Mouse (Mus musculus): ENCODE results near the gene St3gal6.

St3gal6 gene

GRCm38 (mm10) chr16:58432384-58432783, 91.7 kb downstream of the St3gal6 start:
- no peak for DNase-seq (ENCODE audit: low spot score in 2 of 2)

GRCm38 (mm10) chr16:58430246-58430645, 93.8 kb downstream of the St3gal6 start:
- no peak for DNase-seq (ENCODE audit: low spot score in 2 of 2)

GRCm38 (mm10) chr16:58421696-58422354, 102.2 kb downstream of the St3gal6 start:
- no peak for DNase-seq (ENCODE audit: low spot score in 2 of 2)

Data from spleen, postnatal 10 days (tissue).